Mouse (Mus musculus) C2C12 (cell line): ENCODE results near the gene Atn1. TPM values are rescaled to one million over a fixed set of nuclear protein-coding genes. Genes with fewer than 3 reads are reported as not detected.

Source experiments
- H3K27me3 ChIP-seq: one replicate; pipeline ENCODE4 v1.6.1; 2011; ENCODE audit not compliant: control insufficient read depth, insufficient read depth, insufficient read length
- H3K36me3 ChIP-seq: one replicate; pipeline ENCODE4 v1.6.1; 2011; ENCODE audit not compliant: control insufficient read depth, insufficient read depth
- H3K4me3 ChIP-seq: one replicate; pipeline ENCODE4 v1.5.1; 2011; ENCODE audit warnings: mild to moderate bottlenecking, control low read depth; ENCODE audit not compliant: poor library complexity, insufficient read depth, severe bottlenecking
- H3K79me2 ChIP-seq: one replicate; pipeline ENCODE4 v1.6.1; 2011; ENCODE audit not compliant: control insufficient read depth, insufficient read depth
- H3K79me3 ChIP-seq: one replicate; pipeline ENCODE4 v1.6.1; 2011; ENCODE audit warnings: low read depth, control low read depth
- H3ac ChIP-seq: one replicate; pipeline ENCODE3; 2011; ENCODE audit warnings: low read depth; ENCODE audit not compliant: control insufficient read depth, insufficient read length
- CEBPB ChIP-seq: IDR thresholded peaks from one replicate; pipeline ENCODE4 v1.6.1; 2011; ENCODE audit warnings: low read depth, mild to moderate bottlenecking, control low read depth, moderate library complexity
- CTCF ChIP-seq: IDR thresholded peaks from one replicate; pipeline ENCODE4 v1.5.1; 2011; ENCODE audit not compliant: control insufficient read depth, insufficient read depth, insufficient read length
- FOSL1 ChIP-seq: IDR thresholded peaks from one replicate; pipeline ENCODE4 v1.8.0; 2011; ENCODE audit warnings: mild to moderate bottlenecking, low read length; ENCODE audit not compliant: poor library complexity, insufficient read depth, severe bottlenecking
- MAX ChIP-seq: IDR thresholded peaks from one replicate; pipeline ENCODE4 v1.6.1; 2011; ENCODE audit warnings: mild to moderate bottlenecking, control low read depth
- MYOD1 ChIP-seq: IDR thresholded peaks from one replicate; pipeline ENCODE4 v1.6.1; 2011; ENCODE audit warnings: low read depth; ENCODE audit not compliant: control insufficient read depth, insufficient read length
- MYOG ChIP-seq: IDR thresholded peaks from one replicate; pipeline ENCODE4 v1.6.1; 2011; ENCODE audit not compliant: control insufficient read depth, insufficient read length; ENCODE audit errors: extremely low read depth
- USF1 ChIP-seq: IDR thresholded peaks from one replicate; pipeline ENCODE4 v1.6.1; 2011; ENCODE audit warnings: low read depth, mild to moderate bottlenecking, control low read depth, moderate library complexity
- polyA plus RNA-seq: library from polyadenylated mRNA; unstranded; fragments of >200 nt; fragmentation: generic; extraction: Trizol; gene quantifications from one replicate; pipeline ENCODE4 v1.2.1, GENCODE M21; 2012; ENCODE audit warnings: missing spikeins

The Atn1 gene
- polyA plus RNA-seq, 1 experiment = 47.0 TPM

- no peak for TF ChIP-seq CTCF
- no peak for TF ChIP-seq MAX
- no peak for TF ChIP-seq MYOG
- peak; percentile 71 for TF ChIP-seq CEBPB
- peaks cover 56% of the 10 kb centered on the region for H3K79me3 ChIP-seq
- peak overlapping the region; percentile 95 for H3ac ChIP-seq
- peaks cover 67% of the 10 kb centered on the region for H3K79me2 ChIP-seq
- H3K36me3 ChIP-seq = peaks cover 39% of the 10 kb centered on the region
- H3K4me3 ChIP-seq = peak overlapping the region; percentile 63
- no peaks in the 10 kb centered on the region for H3K27me3 ChIP-seq
Observed at GRCm38 (mm10) chr6:124755306-124755705, 1.0 kb downstream of the Atn1 start.

- peaks cover 64% of the 10 kb centered on the region for H3K79me3 ChIP-seq
- peaks cover 82% of the 10 kb centered on the region for H3K79me2 ChIP-seq
- TF ChIP-seq MAX = no peak
- TF ChIP-seq MYOD1 = no peak
- TF ChIP-seq CEBPB = no peak
- no peak for TF ChIP-seq CTCF
- no peak for TF ChIP-seq FOSL1
- TF ChIP-seq USF1 = no peak
- TF ChIP-seq MYOG = no peak
- no peaks in the 10 kb centered on the region for H3K27me3 ChIP-seq
- H3K36me3 ChIP-seq = peaks cover 52% of the 10 kb centered on the region
- H3ac ChIP-seq = no peak overlapping the region
- no peak overlapping the region for H3K4me3 ChIP-seq
Observed at GRCm38 (mm10) chr6:124753861-124754260, 2.5 kb downstream of the Atn1 start.

- Histone ChIP-seq H3K79me2 (peaks cover 66% of the 10 kb centered on the region), H3K79me3 (peaks cover 57% of the 10 kb centered on the region), H3ac (no peak overlapping the region), H3K36me3 (peaks cover 62% of the 10 kb centered on the region), H3K4me3 (no peak overlapping the region), H3K27me3 (no peaks in the 10 kb centered on the region)
- TF ChIP-seq FOSL1 (no peak), CEBPB (no peak), MYOD1 (no peak), USF1 (no peak), MAX (no peak), MYOG (no peak), CTCF (no peak)
Observed at GRCm38 (mm10) chr6:124750405-124750804, 5.9 kb downstream of the Atn1 start.

- TF ChIP-seq CTCF (no peak), MAX (no peak), FOSL1 (no peak), MYOD1 (no peak)
- peaks cover 65% of the 10 kb centered on the region for H3K36me3 ChIP-seq
- no peak overlapping the region for H3K4me3 ChIP-seq
- no peaks in the 10 kb centered on the region for H3K27me3 ChIP-seq
- H3ac ChIP-seq = no peak overlapping the region
- peaks cover 22% of the 10 kb centered on the region for H3K79me3 ChIP-seq
- H3K79me2 ChIP-seq = peaks cover 31% of the 10 kb centered on the region
Observed at GRCm38 (mm10) chr6:124746654-124747632, 9.4 kb downstream of the Atn1 start.

- no peak overlapping the region for H3K4me3 ChIP-seq
- peaks cover 59% of the 10 kb centered on the region for H3K36me3 ChIP-seq
- no peak overlapping the region for H3ac ChIP-seq
- no peak for TF ChIP-seq MYOG
- TF ChIP-seq CEBPB = no peak
- no peak for TF ChIP-seq MYOD1
- TF ChIP-seq USF1 = no peak
- TF ChIP-seq MAX = no peak
- no peak for TF ChIP-seq FOSL1
- no peak for TF ChIP-seq CTCF
- peaks cover 18% of the 10 kb centered on the region for H3K79me3 ChIP-seq
- H3K27me3 ChIP-seq = no peaks in the 10 kb centered on the region
- H3K79me2 ChIP-seq = peaks cover 24% of the 10 kb centered on the region
Observed at GRCm38 (mm10) chr6:124746296-124746605, 10.1 kb downstream of the Atn1 start.
